ENCODE assay signal across 9 mouse cellular contexts in the genomic region with DNA sequence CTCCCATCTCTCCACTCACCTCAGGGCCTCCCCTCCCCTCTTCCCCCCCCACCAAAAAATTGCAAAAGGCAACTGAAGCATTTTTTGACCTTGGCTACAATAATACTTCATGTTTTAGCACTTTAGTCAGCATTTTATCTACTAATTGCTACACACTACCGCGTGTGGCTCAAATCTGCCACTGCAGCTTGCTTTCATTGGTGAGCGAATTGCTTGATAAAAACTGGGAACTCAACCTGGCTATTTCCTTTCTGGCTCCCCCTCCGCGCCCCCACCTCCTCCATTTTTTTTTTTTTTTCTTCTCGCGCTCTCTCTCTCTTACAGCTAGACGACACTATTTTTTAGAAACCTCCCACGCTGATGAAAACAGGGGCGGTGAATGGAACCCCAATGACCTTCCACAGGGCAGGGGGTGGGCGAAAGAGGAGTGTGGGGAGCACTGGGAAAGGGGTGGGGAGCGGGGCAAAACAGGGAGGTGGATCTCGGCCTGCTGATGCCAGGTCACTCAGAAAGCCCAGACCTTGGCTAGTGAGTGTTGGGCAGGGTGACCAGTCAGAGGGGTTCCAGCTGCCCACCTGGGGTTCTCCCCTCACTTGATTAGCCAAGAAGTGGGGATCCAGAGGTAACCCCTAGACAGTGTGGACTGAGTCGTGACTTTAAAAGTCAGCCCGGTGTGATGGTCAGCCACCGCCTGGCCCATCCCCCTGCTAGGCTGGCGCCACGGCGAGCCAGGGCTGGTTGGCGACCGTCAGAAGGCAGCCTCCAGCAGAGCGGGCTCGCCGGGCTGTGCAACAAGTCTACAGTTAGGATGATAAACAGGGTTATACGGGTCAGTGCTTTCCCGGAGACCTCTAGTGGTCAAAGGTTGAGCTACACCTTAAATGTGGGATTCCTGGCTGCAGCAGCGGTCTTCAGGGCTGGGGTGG. TPM values are rescaled to one million over a fixed set of nuclear protein-coding genes. Genes with fewer than 3 reads are reported as not detected.
DNase-seq lines count a peak whose midpoint lies in the region; ATAC-seq lines count a peak whose summit lies in the region.
"Had no signal": no experiment of that assay in that cellular context is flagged by ENCODE, and none has a peak within 500 bp of the region (broad histone marks: within the 10 kb centered on the region; RNA-seq: fewer than 3 reads in every experiment).

No protein-coding gene starts in this region.

- peak; percentile 88 for ATAC-seq in intestine, embryonic 15.5 days
- ATAC-seq in midbrain, embryonic 11.5 days (ENCODE audit: low FRiP score): peak; percentile 83

- 2% methylated on average over 27 of the region's 27 CpGs for WGBS in intestine, embryonic 15.5 days
- WGBS in limb, embryonic 10.5 days: 2% methylated on average over 27 of the region's 27 CpGs
- 2% methylated on average over 27 of the region's 27 CpGs for WGBS in midbrain, embryonic 11.5 days

- H3K9ac ChIP-seq in intestine, embryonic 15.5 days: peak overlapping the region; percentile 39
- H3K9ac ChIP-seq in midbrain, embryonic 11.5 days (ENCODE audit: low read length): peak overlapping the region; percentile 14; the same call in 1 of the 2 replicates

- no peaks in the 10 kb centered on the region for H3K27me3 ChIP-seq in intestine, embryonic 15.5 days (replicated peaks)
- H3K27me3 ChIP-seq in limb, embryonic 10.5 days (ENCODE audit: low read depth, poor library complexity, severe bottlenecking): no peaks in the 10 kb centered on the region
- H3K27me3 ChIP-seq in midbrain, embryonic 11.5 days (ENCODE audit: control insufficient read depth, insufficient read depth, low read length): peaks cover 2% of the 10 kb centered on the region; the same call in 1 of the 2 replicates

- H3K36me3 ChIP-seq in intestine, embryonic 15.5 days: no peaks in the 10 kb centered on the region
- H3K36me3 ChIP-seq in limb, embryonic 10.5 days: no peaks in the 10 kb centered on the region
- H3K36me3 ChIP-seq in midbrain, embryonic 11.5 days (ENCODE audit: control insufficient read depth, insufficient read depth, low read length): no peaks in the 10 kb centered on the region
- H3K36me3 ChIP-seq: G1E had no signal

- peak overlapping the region; percentile 67 for H3K27ac ChIP-seq in intestine, embryonic 15.5 days
- peak overlapping the region; percentile 87 for H3K27ac ChIP-seq in limb, embryonic 10.5 days
- no peak overlapping the region; the same call in 1 of the 2 replicates for H3K27ac ChIP-seq in midbrain, embryonic 11.5 days (ENCODE audit: low read depth, low read length)

- peak; percentile 70 to 75 for DNase-seq in spleen, adult 18-20 months
- no peak for DNase-seq in spleen, adult 12 weeks (ENCODE audit: low spot score)
- DNase-seq in embryo, embryonic 9.5 days (ENCODE audit: extremely low spot score): peak; percentile 90
- DNase-seq in gastrocnemius, postnatal 4 days (ENCODE audit: low spot score in 2 of 2): peak; percentile 47 to 76
- DNase-seq in limb, embryonic 10.5 days (ENCODE audit: low spot score): peak; percentile 81
- DNase-seq in midbrain, embryonic 11.5 days (ENCODE audit: low spot score, missing footprints): peak; percentile 99
- DNase-seq in right cerebral cortex, postnatal 4 days: peak; percentile 48

- H3K4me3 ChIP-seq in intestine, embryonic 15.5 days (replicated peaks): peak overlapping the region; percentile 39
- peak overlapping the region; percentile 56 for H3K4me3 ChIP-seq in limb, embryonic 10.5 days
- peak overlapping the region; percentile 28 for H3K4me3 ChIP-seq in midbrain, embryonic 11.5 days (ENCODE audit: low read depth, low read length)

- peak overlapping the region; percentile 87 for H3K4me2 ChIP-seq in intestine, embryonic 15.5 days (replicated peaks)
- peak overlapping the region; percentile 64 for H3K4me2 ChIP-seq in midbrain, embryonic 11.5 days

- peaks cover 10% of the 10 kb centered on the region for H3K4me1 ChIP-seq in intestine, embryonic 15.5 days (replicated peaks)
- peaks cover 39% of the 10 kb centered on the region for H3K4me1 ChIP-seq in limb, embryonic 10.5 days
- H3K4me1 ChIP-seq in midbrain, embryonic 11.5 days (ENCODE audit: control insufficient read depth, insufficient read depth, low read length): peaks cover 11% of the 10 kb centered on the region

- no peaks in the 10 kb centered on the region for H3K9me3 ChIP-seq in intestine, embryonic 15.5 days
- no peaks in the 10 kb centered on the region for H3K9me3 ChIP-seq in limb, embryonic 10.5 days (replicated peaks)
- no peaks in the 10 kb centered on the region for H3K9me3 ChIP-seq in midbrain, embryonic 11.5 days (ENCODE audit: control insufficient read depth, low read length)

RNA-seq across cellular contexts. Expression of a gene that starts 4.2 kb away (rescaled TPM):
- total RNA-seq in gastrocnemius, postnatal 4 days (2021): 10 to 100 TPM; 36.1 to 36.9 TPM
- 27.2 and 29.0 TPM in 2 replicates for polyA plus RNA-seq in intestine, embryonic 15.5 days (2015; fragmentation: Nextera tagmentation; extraction: Ambion mirVana)
- 21.7 and 32.9 TPM in 2 replicates for polyA plus RNA-seq in limb, embryonic 10.5 days (2016; fragmentation: Nextera tagmentation; extraction: Ambion mirVana)
- polyA plus RNA-seq in midbrain, embryonic 11.5 days (2014; fragmentation: Nextera tagmentation; extraction: Ambion mirVana): 13.4 and 13.9 TPM in 2 replicates
- polyA plus RNA-seq: G1E had no signal
